12 mouse cellular contexts compared by ENCODE assay signal in the genomic region with DNA sequence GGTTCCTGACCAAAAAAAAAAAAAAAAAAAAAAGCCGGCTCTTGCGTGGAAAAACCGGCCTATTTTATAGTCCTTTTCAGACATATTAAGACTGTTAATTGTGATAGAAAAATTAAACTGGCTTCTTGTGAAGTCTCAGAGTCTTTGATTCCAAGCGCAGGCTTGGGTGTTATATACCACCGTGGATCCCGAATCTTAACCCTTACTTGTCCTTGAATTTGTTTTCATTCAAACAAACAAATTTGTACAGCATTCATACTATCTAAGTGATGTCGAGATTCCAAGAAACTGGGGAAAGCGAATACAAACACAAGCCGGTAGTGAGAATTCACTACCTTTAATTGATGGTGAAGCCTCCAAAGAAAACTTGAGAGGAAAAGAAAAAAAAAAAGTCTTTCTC. TPM values are rescaled to one million over a fixed set of nuclear protein-coding genes. Genes with fewer than 3 reads are reported as not detected.
DNase-seq lines count a peak whose midpoint lies in the region; ATAC-seq and TF ChIP-seq lines count a peak whose summit lies in the region.
"Had no signal": no experiment of that assay in that cellular context is flagged by ENCODE, and none has a peak within 500 bp of the region (broad histone marks: within the 10 kb centered on the region; RNA-seq: fewer than 3 reads in every experiment).

No protein-coding gene starts in this region.

- H3K4me3 ChIP-seq in heart, embryonic 13.5 days, result peak overlapping the region; percentile 93
- H3K4me3 ChIP-seq in lung, embryonic 16.5 days (ENCODE audit: low read length), result peak overlapping the region; percentile 44
- 0 out of 2 replicates have a peak overlapping the region, but pooled peaks have one; percentile 30 for H3K4me3 ChIP-seq in embryonic facial prominence, embryonic 15.5 days (replicated peaks)
- peak overlapping the region; percentile 34 for H3K4me3 ChIP-seq in liver, postnatal 0 days (ENCODE audit: low read depth, low read length)

- H3K27me3 ChIP-seq in heart, embryonic 13.5 days (replicated peaks), result no peaks in the 10 kb centered on the region
- H3K27me3 ChIP-seq in lung, embryonic 16.5 days (ENCODE audit: control insufficient read depth, insufficient read depth, low read depth, low read length), result peaks cover 81% of the 10 kb centered on the region
- H3K27me3 ChIP-seq in embryonic facial prominence, embryonic 15.5 days, result peaks cover 94% of the 10 kb centered on the region
- peaks cover 88% of the 10 kb centered on the region for H3K27me3 ChIP-seq in liver, postnatal 0 days (ENCODE audit: insufficient read depth, low read length)

- under 1% methylated on average over 9 of the region's 9 CpGs for WGBS in heart, embryonic 13.5 days
- WGBS in lung, embryonic 16.5 days, result 4% methylated on average over 9 of the region's 9 CpGs
- WGBS in embryonic facial prominence, embryonic 15.5 days, result under 1% methylated on average over 9 of the region's 9 CpGs
- WGBS in liver, postnatal 0 days (ENCODE audit: insufficient replicate concordance), result 7% methylated on average over 9 of the region's 9 CpGs

- H3K9ac ChIP-seq in heart, embryonic 13.5 days, result peak overlapping the region; percentile 100
- H3K9ac ChIP-seq in lung, embryonic 16.5 days (ENCODE audit: low read length), result no peak overlapping the region
- H3K9ac ChIP-seq in embryonic facial prominence, embryonic 15.5 days, result no peak overlapping the region
- H3K9ac ChIP-seq in liver, postnatal 0 days (replicated peaks), result peak overlapping the region; percentile 46

- peak overlapping the region; percentile 82 for H3K4me2 ChIP-seq in heart, embryonic 13.5 days
- no peak overlapping the region for H3K4me2 ChIP-seq in lung, embryonic 16.5 days (ENCODE audit: low read depth, low read length)
- H3K4me2 ChIP-seq in embryonic facial prominence, embryonic 15.5 days (replicated peaks), result peak overlapping the region; percentile 52; the same call in 1 of the 2 replicates
- H3K4me2 ChIP-seq in liver, postnatal 0 days (ENCODE audit: low read depth, low read length), result no peak overlapping the region

- no peak for DNase-seq in heart, postnatal 36 days
- DNase-seq in lung, postnatal 4 days, result no peak
- DNase-seq in liver, postnatal 0 days, result no peak
- DNase-seq: cerebellum, adult 8-10 months; gastrocnemius, postnatal 25 days; kidney, postnatal 14 days; right cerebral cortex, postnatal 14 days had no signal

- no peaks in the 10 kb centered on the region for H3K9me3 ChIP-seq in heart, embryonic 13.5 days
- no peaks in the 10 kb centered on the region for H3K9me3 ChIP-seq in lung, embryonic 16.5 days (ENCODE audit: control insufficient read depth, low read length)
- no peaks in the 10 kb centered on the region for H3K9me3 ChIP-seq in embryonic facial prominence, embryonic 15.5 days (replicated peaks)
- no peaks in the 10 kb centered on the region for H3K9me3 ChIP-seq in liver, postnatal 0 days (ENCODE audit: low read length)

- intact Hi-C loops in heart, postnatal 36 days (cut with DNase I), result loop anchor here (5.0 kb wide), 1 partner anchor 124 kb away; no protein-coding TSS in a partner anchor

- no peak for ATAC-seq in heart, embryonic 13.5 days (ENCODE audit: extremely low read depth, insufficient number of reproducible peaks, low FRiP score, low TSS enrichment)
- no peak for ATAC-seq in lung, embryonic 16.5 days (ENCODE audit: low read depth)
- no peak for ATAC-seq in embryonic facial prominence, embryonic 15.5 days (ENCODE audit: insufficient number of reproducible peaks, low FRiP score, low TSS enrichment, low read depth)
- no peak for ATAC-seq in liver, postnatal 0 days
- no peak for ATAC-seq in frontal cortex, adult (ENCODE audit: low TSS enrichment)

- H3K27ac ChIP-seq in heart, embryonic 13.5 days (replicated peaks), result peak overlapping the region; percentile 99
- H3K27ac ChIP-seq in lung, embryonic 16.5 days (ENCODE audit: low read length), result no peak overlapping the region
- no peak overlapping the region for H3K27ac ChIP-seq in embryonic facial prominence, embryonic 15.5 days (replicated peaks)
- no peak overlapping the region for H3K27ac ChIP-seq in liver, postnatal 0 days (ENCODE audit: low read depth)
- H3K27ac ChIP-seq: macrophage had no signal

- TF ChIP-seq CTCF in liver, postnatal 0 days (IDR thresholded peaks at IDR 0.05; ENCODE audit: low read depth), result no peak

- H3K36me3 ChIP-seq in heart, embryonic 13.5 days, result peaks cover 29% of the 10 kb centered on the region
- no peaks in the 10 kb centered on the region for H3K36me3 ChIP-seq in lung, embryonic 16.5 days (ENCODE audit: control insufficient read depth, insufficient read depth, low read length)
- no peaks in the 10 kb centered on the region for H3K36me3 ChIP-seq in embryonic facial prominence, embryonic 15.5 days
- H3K36me3 ChIP-seq in liver, postnatal 0 days (replicated peaks; ENCODE audit: insufficient read depth, low read length), result no peaks in the 10 kb centered on the region

- peaks cover 27% of the 10 kb centered on the region for H3K4me1 ChIP-seq in heart, embryonic 13.5 days
- peaks cover 14% of the 10 kb centered on the region for H3K4me1 ChIP-seq in lung, embryonic 16.5 days (replicated peaks; ENCODE audit: control insufficient read depth, insufficient read depth, low read length)
- H3K4me1 ChIP-seq in embryonic facial prominence, embryonic 15.5 days, result peaks cover 27% of the 10 kb centered on the region
- H3K4me1 ChIP-seq in liver, postnatal 0 days (ENCODE audit: insufficient read depth), result peaks cover 6% of the 10 kb centered on the region

- TF ChIP-seq EP300 in liver, postnatal 0 days (IDR thresholded peaks at IDR 0.05; ENCODE audit: low read depth), result no peak

RNA-seq across cellular contexts. Expression of a gene that starts 0.9 kb away (rescaled TPM):
- polyA plus RNA-seq in heart, embryonic 13.5 days (2015; fragmentation: Nextera tagmentation; extraction: Ambion mirVana), result 68.8 and 69.5 TPM in 2 replicates
- 10 to 100 TPM; 69.2 to 97.3 TPM for total RNA-seq in heart, postnatal 36 days (2021)
- 2.3 and 4.5 TPM in 2 replicates for polyA plus RNA-seq in lung, embryonic 16.5 days (2015; fragmentation: Nextera tagmentation; extraction: Ambion mirVana)
- 0.14 TPM in 1 of 2 replicates, not detected in the other for polyA plus RNA-seq in embryonic facial prominence, embryonic 15.5 days (2015; fragmentation: Nextera tagmentation; extraction: Ambion mirVana)
- polyA plus RNA-seq in liver, postnatal 0 days (2015; fragmentation: Nextera tagmentation; extraction: Ambion mirVana), result 0.44 and 0.58 TPM in 2 replicates
- total RNA-seq: gastrocnemius, postnatal 25 days had no signal
- polyA plus RNA-seq: macrophage had no signal

Comparison
In these comparisons a context has a peak if more than half of its experiments do, and no peak if none do; other contexts are left out.
1. H3K4me2 ChIP-seq: peak in heart, embryonic 13.5 days (single experiment) and embryonic facial prominence, embryonic 15.5 days (single experiment); none in lung, embryonic 16.5 days (single experiment) and liver, postnatal 0 days (single experiment).
2. H3K4me3 ChIP-seq: peak in every context shown above with its lines; median percentile 93 in heart, embryonic 13.5 days; 44 in lung, embryonic 16.5 days; 34 in liver, postnatal 0 days; 30 in embryonic facial prominence, embryonic 15.5 days.
3. H3K9ac ChIP-seq: peak in heart, embryonic 13.5 days (single experiment) and liver, postnatal 0 days (single experiment); none in lung, embryonic 16.5 days (single experiment) and embryonic facial prominence, embryonic 15.5 days (single experiment).
4. RNA of a gene that starts 0.9 kb away (polyA plus RNA-seq): 68.8 to 69.5 TPM in heart, embryonic 13.5 days; 2.3 to 4.5 TPM in lung, embryonic 16.5 days, 0.44 to 0.58 TPM in liver, postnatal 0 days and 0.14 TPM in embryonic facial prominence, embryonic 15.5 days; every median in the first group is over 10 times any median in the second.